Mouse (Mus musculus) limb, embryonic 15.5 days (tissue): ENCODE results near the gene D430042O09Rik. TPM values are rescaled to one million over a fixed set of nuclear protein-coding genes. Genes with fewer than 3 reads are reported as not detected.
A peak's percentile ranks its signal among the peaks of the same experiment; 100 is the strongest.

Source experiments
- ATAC-seq: fragments of 200-750 bp; cut with Nextera tagmentation; 2 replicates; pipeline ENCODE4 v1.8.0; 2017; ENCODE audit warnings: low read depth, moderate TSS enrichment; ENCODE audit not compliant: insufficient number of reproducible peaks, low FRiP score, low TSS enrichment
- H3K27ac ChIP-seq: fragments of 300-500 bp; sonication (generic); 2 replicates; pipeline ENCODE4 v1.5.1; 2015; ENCODE audit warnings: moderate library complexity, mild to moderate bottlenecking, inconsistent platforms
- H3K27me3 ChIP-seq: fragments of 300-500 bp; sonication (generic); 2 replicates; pipeline ENCODE4 v1.6.1; 2015; ENCODE audit warnings: inconsistent platforms
- H3K36me3 ChIP-seq: fragments of 300-500 bp; sonication (generic); 2 replicates; pipeline ENCODE4 v1.6.1; 2015; ENCODE audit warnings: inconsistent platforms
- H3K4me1 ChIP-seq: fragments of 300-500 bp; sonication (generic); 2 replicates; pipeline ENCODE4 v1.6.1; 2015; ENCODE audit warnings: inconsistent platforms
- H3K4me2 ChIP-seq: fragments of 300-500 bp; sonication (generic); 2 replicates; pipeline ENCODE4 v1.6.1; 2015; ENCODE audit warnings: mild to moderate bottlenecking, inconsistent platforms
- H3K4me3 ChIP-seq: fragments of 300-500 bp; sonication (generic); 2 replicates; pipeline ENCODE4 v1.5.1; 2015; ENCODE audit warnings: mild to moderate bottlenecking, inconsistent platforms
- H3K9ac ChIP-seq: fragments of 300-500 bp; sonication (generic); 2 replicates; pipeline ENCODE4 v1.6.1; 2015; ENCODE audit warnings: inconsistent platforms
- H3K9me3 ChIP-seq: fragments of 300-500 bp; sonication (generic); 2 replicates; pipeline ENCODE4 v1.6.1; 2016; ENCODE audit warnings: inconsistent platforms
- WGBS: fragments of 180-500 bp; shearing (Covaris S2); methylation state at CpG from one replicate; pipeline ENCODE4 v1.1.7; 2015; 5-methylcytosine and 5-hydroxymethylcytosine counted together
- polyA plus RNA-seq: library from polyadenylated mRNA; unstranded; fragments of >200 nt; fragmentation: Nextera tagmentation; extraction: Ambion mirVana; gene quantifications from 2 replicates; pipeline ENCODE4 v1.2.1, GENCODE M21; 2015

The D430042O09Rik gene
- polyA plus RNA-seq, 1 experiment from 2014 or later, result 6.4 TPM

GRCm38 (mm10) chr7:125764373-125764772 lies 56.7 kb downstream of the D430042O09Rik start:
- Histone ChIP-seq H3K36me3 (peaks cover 19% of the 10 kb centered on the region), H3K4me2 (no peak overlapping the region), H3K4me1 (peaks cover 5% of the 10 kb centered on the region), H3K27me3 (no peaks in the 10 kb centered on the region), H3K9me3 (no peaks in the 10 kb centered on the region), H3K27ac (no peak overlapping the region), H3K9ac (no peak overlapping the region), H3K4me3 (no peak overlapping the region)
- no peak for ATAC-seq
- WGBS, result 79% methylated on average over 3 of the region's 3 CpGs

- H3K36me3 ChIP-seq, result peaks cover 8% of the 10 kb centered on the region
- H3K9ac ChIP-seq, result no peak overlapping the region
- no peak for ATAC-seq
- no peak overlapping the region for H3K4me3 ChIP-seq
- H3K27me3 ChIP-seq, result no peaks in the 10 kb centered on the region
- no peaks in the 10 kb centered on the region for H3K9me3 ChIP-seq
- WGBS, result 62% methylated on average over 9 of the region's 9 CpGs
- no peak overlapping the region for H3K4me2 ChIP-seq
- H3K27ac ChIP-seq, result 0 out of 2 replicates have a peak overlapping the region, but pooled peaks have one; percentile 17
- peaks cover 5% of the 10 kb centered on the region for H3K4me1 ChIP-seq
These were observed 59.5 kb downstream of the D430042O09Rik start for GRCm38 (mm10) chr7:125766976-125767831.

GRCm38 (mm10) chr7:125772961-125773571 lies 65.4 kb downstream of the D430042O09Rik start:
- no peaks in the 10 kb centered on the region for H3K9me3 ChIP-seq
- no peak overlapping the region for H3K9ac ChIP-seq
- peaks cover 5% of the 10 kb centered on the region; the same call in 1 of the 2 replicates for H3K4me1 ChIP-seq
- WGBS, result 70% methylated on average over 13 of the region's 13 CpGs
- H3K27me3 ChIP-seq, result no peaks in the 10 kb centered on the region
- no peak overlapping the region for H3K4me2 ChIP-seq
- no peak for ATAC-seq
- no peak overlapping the region for H3K4me3 ChIP-seq
- H3K36me3 ChIP-seq, result peaks cover 17% of the 10 kb centered on the region
- no peak overlapping the region for H3K27ac ChIP-seq

- Histone ChIP-seq H3K4me3 (no peak overlapping the region), H3K4me1 (peaks cover 4% of the 10 kb centered on the region), H3K27me3 (no peaks in the 10 kb centered on the region), H3K9ac (no peak overlapping the region), H3K9me3 (no peaks in the 10 kb centered on the region), H3K4me2 (no peak overlapping the region), H3K27ac (no peak overlapping the region), H3K36me3 (0 out of 2 replicates have a peak, but pooled peaks cover 8% of the 10 kb centered on the region)
- no peak for ATAC-seq
- WGBS, result 63% methylated on average over 1 of the region's 1 CpGs
These were observed 75.5 kb downstream of the D430042O09Rik start for GRCm38 (mm10) chr7:125783206-125783605.

- Histone ChIP-seq H3K9ac (no peak overlapping the region), H3K4me3 (no peak overlapping the region), H3K27ac (no peak overlapping the region), H3K9me3 (no peaks in the 10 kb centered on the region), H3K4me1 (peaks cover 4% of the 10 kb centered on the region), H3K4me2 (no peak overlapping the region), H3K27me3 (no peaks in the 10 kb centered on the region), H3K36me3 (0 out of 2 replicates have a peak, but pooled peaks cover 3% of the 10 kb centered on the region)
- 80% methylated on average over 5 of the region's 5 CpGs for WGBS
- ATAC-seq, result no peak
These were observed 78.4 kb downstream of the D430042O09Rik start for GRCm38 (mm10) chr7:125786105-125786504.

DNA sequence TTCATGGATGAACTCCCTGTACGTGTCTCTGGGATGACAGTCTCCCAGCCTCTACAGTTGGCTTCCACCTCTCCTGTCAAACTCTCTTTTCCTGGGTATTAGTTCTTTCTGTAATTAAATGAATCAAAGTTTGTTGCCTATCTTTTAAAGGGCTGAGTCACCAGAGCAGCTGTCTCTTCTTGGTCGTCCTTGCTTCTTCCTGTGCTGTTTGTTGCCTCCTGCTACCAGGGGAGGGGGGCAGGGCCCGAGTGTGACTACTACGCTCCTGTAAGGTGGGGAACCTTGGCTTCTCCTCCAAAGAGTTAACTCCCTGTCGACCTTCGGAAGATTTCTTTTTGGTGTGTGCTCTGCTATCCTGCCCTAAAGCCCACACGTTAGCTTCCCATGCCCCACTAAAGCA lies 79.4 kb downstream of the D430042O09Rik start:
- no peak overlapping the region for H3K4me3 ChIP-seq
- H3K4me2 ChIP-seq, result no peak overlapping the region
- no peak overlapping the region for H3K9ac ChIP-seq
- WGBS, result 57% methylated on average over 7 of the region's 7 CpGs
- H3K36me3 ChIP-seq, result 0 out of 2 replicates have a peak, but pooled peaks cover 3% of the 10 kb centered on the region
- H3K27ac ChIP-seq, result no peak overlapping the region
- H3K4me1 ChIP-seq, result peaks cover 4% of the 10 kb centered on the region
- no peaks in the 10 kb centered on the region for H3K27me3 ChIP-seq
- no peaks in the 10 kb centered on the region for H3K9me3 ChIP-seq
- no peak for ATAC-seq

- Histone ChIP-seq H3K27me3 (no peaks in the 10 kb centered on the region), H3K36me3 (no peaks in the 10 kb centered on the region), H3K4me3 (no peak overlapping the region), H3K9me3 (no peaks in the 10 kb centered on the region), H3K9ac (no peak overlapping the region), H3K27ac (no peak overlapping the region), H3K4me2 (no peak overlapping the region), H3K4me1 (peaks cover 4% of the 10 kb centered on the region)
- ATAC-seq, result no peak
- 72% methylated on average over 8 of the region's 8 CpGs for WGBS
These were observed 82.4 kb downstream of the D430042O09Rik start for GRCm38 (mm10) chr7:125790039-125790438.

DNA sequence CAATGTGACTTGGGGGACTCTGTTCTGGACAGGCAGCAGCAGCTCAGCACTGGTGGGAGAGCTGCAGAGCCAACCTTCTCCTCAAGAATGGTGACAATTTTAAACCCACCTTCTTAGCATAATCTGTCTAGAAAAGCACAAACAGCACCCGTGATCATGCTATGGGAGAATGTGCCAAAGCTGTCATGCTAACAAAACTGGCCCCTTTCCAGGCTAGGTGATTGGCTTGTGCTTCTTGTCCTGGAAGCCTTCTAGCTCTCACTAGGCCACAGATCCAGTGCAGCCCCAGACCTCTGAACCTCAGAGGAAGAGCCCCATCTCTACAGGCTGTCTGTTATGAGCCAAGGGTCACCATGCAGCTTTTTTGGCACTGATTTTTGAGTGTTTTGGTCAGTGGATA lies 98.9 kb downstream of the D430042O09Rik start:
- WGBS, result 81% methylated on average over 1 of the region's 1 CpGs

DNA sequence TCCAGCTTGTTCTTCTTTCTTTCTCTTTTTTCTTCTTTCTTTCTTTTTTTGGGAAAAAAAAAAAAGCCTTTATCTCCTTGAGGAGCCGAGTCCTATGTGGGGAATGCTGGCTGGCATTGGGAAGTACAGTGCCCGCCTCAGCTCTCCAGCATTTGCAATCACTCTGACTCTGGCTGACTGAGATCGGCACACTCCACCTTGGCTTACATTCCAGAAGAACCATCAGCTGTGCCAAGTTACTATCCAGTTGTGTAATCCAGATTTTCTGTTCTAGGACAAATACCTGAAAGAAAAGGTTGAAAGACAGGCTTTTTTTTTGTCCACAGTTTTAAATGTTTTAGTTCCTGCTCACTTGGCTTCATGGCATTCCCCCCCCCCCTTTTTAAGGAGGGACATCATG lies 100.5 kb downstream of the D430042O09Rik start:
- no peaks in the 10 kb centered on the region for H3K9me3 ChIP-seq
- no peak overlapping the region for H3K4me2 ChIP-seq
- H3K4me1 ChIP-seq, result no peaks in the 10 kb centered on the region
- H3K9ac ChIP-seq, result no peak overlapping the region
- peaks cover 6% of the 10 kb centered on the region; the same call in 1 of the 2 replicates for H3K36me3 ChIP-seq
- no peaks in the 10 kb centered on the region for H3K27me3 ChIP-seq
- H3K4me3 ChIP-seq, result no peak overlapping the region
- ATAC-seq, result no peak
- no peak overlapping the region for H3K27ac ChIP-seq
- WGBS, result 91% methylated on average over 3 of the region's 3 CpGs

More for the DNA sequence above, 98.9 kb downstream of the D430042O09Rik start:
- no peaks in the 10 kb centered on the region for H3K4me1 ChIP-seq
- no peaks in the 10 kb centered on the region for H3K36me3 ChIP-seq
- ATAC-seq, result no peak
- no peak overlapping the region for H3K4me3 ChIP-seq
- no peak overlapping the region for H3K27ac ChIP-seq
- no peak overlapping the region for H3K9ac ChIP-seq
- H3K27me3 ChIP-seq, result no peaks in the 10 kb centered on the region
- no peaks in the 10 kb centered on the region for H3K9me3 ChIP-seq
- H3K4me2 ChIP-seq, result no peak overlapping the region

DNA sequence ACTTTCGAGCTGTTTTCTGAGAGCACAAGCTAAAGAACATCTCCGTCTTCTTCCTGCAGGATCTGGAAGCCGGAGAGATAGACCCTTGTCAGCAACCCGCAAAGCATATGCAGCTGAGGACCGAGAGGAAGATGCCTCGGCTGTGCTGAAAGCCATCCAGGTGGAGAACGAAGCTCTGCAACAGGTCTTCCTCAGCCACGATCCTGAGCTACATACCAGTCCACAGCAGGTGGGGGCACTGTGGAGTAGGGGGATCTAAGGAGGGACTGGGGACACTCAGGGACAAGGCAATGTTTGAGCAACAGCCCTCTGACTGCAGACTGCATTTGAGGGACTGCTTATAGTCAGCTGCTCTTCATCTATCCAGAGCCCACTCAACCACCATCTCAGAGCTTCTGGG lies 105.0 kb downstream of the D430042O09Rik start:
- H3K9me3 ChIP-seq, result no peaks in the 10 kb centered on the region
- H3K4me1 ChIP-seq, result peaks cover 10% of the 10 kb centered on the region
- peaks cover 14% of the 10 kb centered on the region; the same call in 1 of the 2 replicates for H3K36me3 ChIP-seq
- no peaks in the 10 kb centered on the region for H3K27me3 ChIP-seq
- no peak overlapping the region for H3K4me3 ChIP-seq
- H3K9ac ChIP-seq, result no peak overlapping the region
- ATAC-seq, result no peak
- no peak overlapping the region for H3K4me2 ChIP-seq
- 86% methylated on average over 8 of the region's 8 CpGs for WGBS
- H3K27ac ChIP-seq, result no peak overlapping the region

- Histone ChIP-seq H3K27ac (no peak overlapping the region), H3K4me1 (peaks cover 16% of the 10 kb centered on the region), H3K27me3 (no peaks in the 10 kb centered on the region), H3K36me3 (peaks cover 15% of the 10 kb centered on the region; the same call in 1 of the 2 replicates), H3K9me3 (no peaks in the 10 kb centered on the region), H3K4me3 (no peak overlapping the region), H3K9ac (no peak overlapping the region), H3K4me2 (no peak overlapping the region)
- WGBS, result 10% methylated on average over 3 of the region's 3 CpGs
- ATAC-seq, result no peak
These were observed 108.0 kb downstream of the D430042O09Rik start for GRCm38 (mm10) chr7:125815733-125816132.

- 35% methylated on average over 9 of the region's 9 CpGs for WGBS
- peaks cover 16% of the 10 kb centered on the region for H3K4me1 ChIP-seq
- H3K27ac ChIP-seq, result no peak overlapping the region
- ATAC-seq, result no peak
- no peak overlapping the region for H3K4me2 ChIP-seq
- H3K4me3 ChIP-seq, result no peak overlapping the region
- no peak overlapping the region for H3K9ac ChIP-seq
- H3K27me3 ChIP-seq, result no peaks in the 10 kb centered on the region
- H3K36me3 ChIP-seq, result 0 out of 2 replicates have a peak, but pooled peaks cover 12% of the 10 kb centered on the region
- H3K9me3 ChIP-seq, result no peaks in the 10 kb centered on the region
These were observed 110.6 kb downstream of the D430042O09Rik start for GRCm38 (mm10) chr7:125818301-125818712.
